Mouse (Mus musculus): ENCODE data around the gene BC035947. TPM values are rescaled to one million over a fixed set of nuclear protein-coding genes. Genes with fewer than 3 reads are reported as not detected.

Gene BC035947
- not detected in 2 replicates for polyA plus RNA-seq (2012; ENCODE audit: low replicate concordance)

DNA sequence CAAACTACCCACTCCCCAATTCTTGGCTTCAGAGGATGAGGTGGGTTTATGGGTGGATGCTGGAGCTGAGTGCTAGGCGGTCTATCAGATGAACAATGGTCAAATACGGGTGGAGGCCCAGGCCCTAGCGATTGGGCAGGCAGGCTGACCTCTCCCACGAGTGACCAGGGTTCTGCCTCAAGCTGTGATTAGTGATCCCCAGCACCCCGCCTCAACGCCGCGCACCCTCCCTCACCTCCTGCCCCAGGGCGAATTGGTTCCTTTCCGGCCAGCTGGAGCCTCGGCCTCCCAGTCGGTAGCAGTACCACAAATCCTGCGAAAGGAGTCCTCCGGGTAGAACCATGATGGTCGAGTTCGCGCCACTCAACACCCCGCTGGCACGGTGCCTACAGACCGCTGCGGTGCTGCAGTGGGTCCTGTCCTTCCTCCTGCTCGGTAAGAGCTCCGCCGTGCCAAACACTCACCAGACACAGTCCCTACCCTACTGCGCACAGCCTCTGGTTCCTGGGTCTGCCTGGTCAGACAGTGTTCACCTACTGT lies at the start of gene BC035947:
Gene BC035947 (minus strand): TSS at position 538 of the 540 bp plus-strand sequence.

GRCm38 (mm10) chr1:78510862-78511261 lies 1.1 kb downstream of the BC035947 start, which contains the start of gene Mogat1:
TSS of gene Mogat1 (plus strand) at chr1:78510991.

GRCm38 (mm10) chr1:78488752-78489492 lies 23.0 kb downstream of the BC035947 start, which contains the start of gene Farsb:
TSS of gene Farsb (minus strand) at chr1:78488897.

Other genes starting within 250 kb of the BC035947 start
- gene Sgpp2, start 201.8 kb downstream of the BC035947 start, polyA plus RNA-seq (2012; ENCODE audit: low replicate concordance) = 0.10 TPM in 1 of 2 replicates, not detected in the other
- 2.7 and 5.5 TPM in 2 replicates for gene Farsb, start 23.3 kb downstream of the BC035947 start, polyA plus RNA-seq (2012; ENCODE audit: low replicate concordance)
- not detected in 2 replicates for gene Mogat1, start 1.2 kb downstream of the BC035947 start, polyA plus RNA-seq (2012; ENCODE audit: low replicate concordance)
- gene Acsl3, start 145.7 kb upstream of the BC035947 start, polyA plus RNA-seq (2012; ENCODE audit: low replicate concordance) = 2.0 and 3.0 TPM in 2 replicates
- gene Utp14b, start 145.9 kb upstream of the BC035947 start, polyA plus RNA-seq (2012; ENCODE audit: low replicate concordance) = 0.23 and 0.30 TPM in 2 replicates